Mouse (Mus musculus): ENCODE measurements at regions not wholly inside any gene's neighbourhood (a gene's known extent, or its start where the extent isn't known, plus 50 kb on each side); places are given as distances from the start of the nearest gene placed in this dataset.

GRCm38 (mm10) chr6:50742009-50742408 lies 87.8 kb upstream of the Npvf start:
- no peak for TF ChIP-seq POLR2A (IDR thresholded peaks at IDR 0.05; ENCODE audit: extremely low read depth, insufficient read depth, low read length)
- TF ChIP-seq CTCF (IDR thresholded peaks at IDR 0.05; ENCODE audit: low read depth, low read length), result no peak
